Comparison of ENCODE assay signal across 25 mouse cellular contexts in the genomic region with DNA sequence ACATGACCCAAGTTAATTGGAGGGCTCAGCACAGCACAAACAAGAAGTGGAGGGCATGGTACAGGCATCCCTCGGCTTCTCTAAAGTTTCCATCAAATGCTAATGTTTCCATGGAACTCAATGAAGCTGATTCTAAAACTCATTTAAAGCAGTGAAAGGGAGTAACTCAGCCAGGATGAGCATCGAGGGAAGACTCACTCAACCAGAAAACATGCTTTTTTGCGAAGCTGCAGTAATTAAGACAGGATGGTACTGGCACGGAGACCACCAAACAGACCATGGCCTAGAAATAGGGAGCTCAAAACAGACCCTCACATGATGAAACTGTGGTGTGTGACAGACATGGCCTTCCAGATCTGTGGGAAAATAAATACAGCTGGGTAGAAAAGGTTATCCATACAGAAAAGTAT.
DNase-seq lines count a peak whose midpoint lies in the region; ATAC-seq and TF ChIP-seq lines count a peak whose summit lies in the region.
"Had no signal": no experiment of that assay in that cellular context is flagged by ENCODE, and none has a peak within 500 bp of the region (broad histone marks: within the 10 kb centered on the region; RNA-seq: fewer than 3 reads in every experiment).

No protein-coding gene starts in this region.

- H3K4me2 ChIP-seq in hindbrain, postnatal 0 days (ENCODE audit: low read depth, low read length) = no peak overlapping the region
- no peak overlapping the region for H3K4me2 ChIP-seq in hindbrain, embryonic 13.5 days
- no peak overlapping the region for H3K4me2 ChIP-seq in embryonic facial prominence, embryonic 14.5 days (ENCODE audit: low read depth, low read length)
- H3K4me2 ChIP-seq in forebrain, embryonic 16.5 days (ENCODE audit: low read length) = no peak overlapping the region
- H3K4me2 ChIP-seq: heart, embryonic 11.5 days had no signal

- no peaks in the 10 kb centered on the region for H3K27me3 ChIP-seq in hindbrain, postnatal 0 days (ENCODE audit: insufficient read depth, low read length)
- H3K27me3 ChIP-seq in hindbrain, embryonic 13.5 days = no peaks in the 10 kb centered on the region
- no peaks in the 10 kb centered on the region for H3K27me3 ChIP-seq in embryonic facial prominence, embryonic 14.5 days (replicated peaks; ENCODE audit: control insufficient read depth, insufficient read depth, low read length)
- no peaks in the 10 kb centered on the region for H3K27me3 ChIP-seq in forebrain, embryonic 16.5 days (replicated peaks; ENCODE audit: control insufficient read depth, insufficient read depth, low read length)
- H3K27me3 ChIP-seq: megakaryocyte, embryonic 14.5 days had no signal

- peak; percentile 45 for DNase-seq in hindbrain, postnatal 0 days (ENCODE audit: low spot score)
- peak; percentile 64 for DNase-seq in embryonic facial prominence, embryonic 14.5 days (ENCODE audit: low spot score)
- DNase-seq in thymus, postnatal 36 days = no peak
- DNase-seq in left cerebral cortex, adult 9 months (ENCODE audit: low spot score in 2 of 2) = no peak
- no peak for DNase-seq in urinary bladder, postnatal 25 days (ENCODE audit: low spot score)
- DNase-seq: adrenal gland, postnatal 10 days; cerebellum, adult 11 months; cerebellum, postnatal 10 days; gastrocnemius, postnatal 14 days; heart, postnatal 10 days; kidney, adult 8-10 months; kidney, postnatal 14 days; layer of hippocampus, postnatal 36 days; lung, adult 18-20 months; lung, postnatal 14 days; midbrain, embryonic 14.5 days had no signal

- H3K4me1 ChIP-seq in hindbrain, postnatal 0 days (ENCODE audit: insufficient read depth, low read length) = no peaks in the 10 kb centered on the region
- peaks cover 10% of the 10 kb centered on the region; the same call in 1 of the 2 replicates for H3K4me1 ChIP-seq in hindbrain, embryonic 13.5 days (replicated peaks)
- peaks cover 12% of the 10 kb centered on the region for H3K4me1 ChIP-seq in embryonic facial prominence, embryonic 14.5 days (ENCODE audit: control insufficient read depth, insufficient read depth, low read length)
- H3K4me1 ChIP-seq in forebrain, embryonic 16.5 days (replicated peaks; ENCODE audit: control insufficient read depth, insufficient read depth, low read length) = peaks cover 2% of the 10 kb centered on the region; the same call in 1 of the 2 replicates

- no peaks in the 10 kb centered on the region for H3K36me3 ChIP-seq in hindbrain, postnatal 0 days (ENCODE audit: insufficient read depth, low read length)
- no peaks in the 10 kb centered on the region for H3K36me3 ChIP-seq in hindbrain, embryonic 13.5 days
- H3K36me3 ChIP-seq in embryonic facial prominence, embryonic 14.5 days (ENCODE audit: control insufficient read depth, insufficient read depth, low read length) = no peaks in the 10 kb centered on the region
- no peaks in the 10 kb centered on the region for H3K36me3 ChIP-seq in forebrain, embryonic 16.5 days (ENCODE audit: control insufficient read depth, insufficient read depth)

- no peak for TF ChIP-seq CTCF in hindbrain, postnatal 0 days (IDR thresholded peaks at IDR 0.05; ENCODE audit: low read depth)

- no peak overlapping the region for H3K9ac ChIP-seq in hindbrain, postnatal 0 days (replicated peaks; ENCODE audit: low read length)
- H3K9ac ChIP-seq in hindbrain, embryonic 13.5 days = no peak overlapping the region
- no peak overlapping the region for H3K9ac ChIP-seq in embryonic facial prominence, embryonic 14.5 days (ENCODE audit: low read depth, low read length)
- no peak overlapping the region for H3K9ac ChIP-seq in forebrain, embryonic 16.5 days (replicated peaks; ENCODE audit: low read depth, low read length)

- no peak overlapping the region for H3K27ac ChIP-seq in hindbrain, postnatal 0 days
- H3K27ac ChIP-seq in hindbrain, embryonic 13.5 days = no peak overlapping the region
- H3K27ac ChIP-seq in embryonic facial prominence, embryonic 14.5 days (replicated peaks; ENCODE audit: low read depth, low read length) = peak overlapping the region; percentile 22
- H3K27ac ChIP-seq in forebrain, embryonic 16.5 days (ENCODE audit: low read length) = no peak overlapping the region
- H3K27ac ChIP-seq: layer of hippocampus, adult 2 months; stomach, postnatal 0 days had no signal

- WGBS in hindbrain, postnatal 0 days = 24% methylated on average over 4 of the region's 4 CpGs
- WGBS in hindbrain, embryonic 13.5 days = 22% methylated on average over 4 of the region's 4 CpGs
- WGBS in embryonic facial prominence, embryonic 14.5 days = 29% methylated on average over 4 of the region's 4 CpGs
- 8% methylated on average over 4 of the region's 4 CpGs for WGBS in forebrain, embryonic 16.5 days

- 0 out of 2 replicates have a peak, but pooled peaks have one; percentile 29 for ATAC-seq in hindbrain, postnatal 0 days
- ATAC-seq in hindbrain, embryonic 13.5 days (ENCODE audit: low FRiP score) = no peak
- peak; percentile 50; the same call in 1 of the 2 replicates for ATAC-seq in embryonic facial prominence, embryonic 14.5 days (ENCODE audit: low read depth)
- peak; percentile 38; the same call in 1 of the 2 replicates for ATAC-seq in forebrain, embryonic 16.5 days
- ATAC-seq: activated CD4-positive, CD25-positive, alpha-beta regulatory T cell, adult 4 months had no signal

- H3K4me3 ChIP-seq in hindbrain, postnatal 0 days (ENCODE audit: low read length) = no peak overlapping the region
- no peak overlapping the region for H3K4me3 ChIP-seq in hindbrain, embryonic 13.5 days
- H3K4me3 ChIP-seq in embryonic facial prominence, embryonic 14.5 days (ENCODE audit: low read depth, low read length) = no peak overlapping the region
- H3K4me3 ChIP-seq in forebrain, embryonic 16.5 days (replicated peaks; ENCODE audit: low read length) = no peak overlapping the region
- H3K4me3 ChIP-seq: erythroblast, embryonic 14.5 days; layer of hippocampus, adult 2 months; megakaryocyte, embryonic 14.5 days; myocyte had no signal

- H3K9me3 ChIP-seq in hindbrain, postnatal 0 days (ENCODE audit: low read length) = no peaks in the 10 kb centered on the region
- H3K9me3 ChIP-seq in hindbrain, embryonic 13.5 days = no peaks in the 10 kb centered on the region
- H3K9me3 ChIP-seq in embryonic facial prominence, embryonic 14.5 days (ENCODE audit: control insufficient read depth, low read length) = no peaks in the 10 kb centered on the region
- H3K9me3 ChIP-seq in forebrain, embryonic 16.5 days (ENCODE audit: control insufficient read depth, low read length) = no peaks in the 10 kb centered on the region
- H3K9me3 ChIP-seq: megakaryocyte, embryonic 14.5 days had no signal

Comparison
In these comparisons a context has a peak if more than half of its experiments do, and no peak if none do; other contexts are left out.
1. DNase-seq: peak in hindbrain, postnatal 0 days (single experiment) and embryonic facial prominence, embryonic 14.5 days (single experiment); none in thymus, postnatal 36 days (0 of 2), left cerebral cortex, adult 9 months (0 of 2) and urinary bladder, postnatal 25 days (single experiment).